Mouse (Mus musculus): ENCODE results near the gene Mdga1.
A peak's percentile ranks its signal among the peaks of the same experiment; 100 is the strongest.

Mdga1 gene

GRCm38 (mm10) chr17:29979841-29980240, 10.0 kb upstream of the Mdga1 start:
- DNase-seq = no peak

DNA sequence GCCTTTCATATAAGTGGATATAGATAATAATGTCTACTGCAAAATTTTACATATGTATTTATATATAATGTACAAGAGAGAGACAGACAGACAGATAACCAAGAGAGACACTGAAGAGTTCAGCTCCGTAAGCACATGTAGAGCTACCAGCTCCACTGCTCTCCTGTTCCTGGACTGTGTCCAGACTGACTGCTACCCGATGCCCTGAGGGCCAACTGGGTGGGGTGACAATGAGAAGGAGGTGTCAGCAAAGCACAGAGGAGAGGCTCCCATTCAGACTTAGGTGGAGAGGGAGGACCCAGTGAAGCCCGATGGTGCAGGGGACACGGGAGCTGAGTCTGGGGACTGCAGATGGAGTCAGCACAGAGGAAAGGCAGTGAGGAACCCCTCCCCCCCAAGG, 9.1 kb upstream of the Mdga1 start:
- DNase-seq = no peak

GRCm38 (mm10) chr17:29975731-29976130, 5.8 kb upstream of the Mdga1 start:
- DNase-seq = peak; percentile 96

- no peak for DNase-seq
Measured at GRCm38 (mm10) chr17:29973226-29973625, 3.3 kb upstream of the Mdga1 start.

- no peak for DNase-seq
Measured at GRCm38 (mm10) chr17:29971761-29972432, 2.0 kb upstream of the Mdga1 start.

- DNase-seq = no peak
Measured at GRCm38 (mm10) chr17:29965506-29965905, 4.4 kb downstream of the Mdga1 start.

DNA sequence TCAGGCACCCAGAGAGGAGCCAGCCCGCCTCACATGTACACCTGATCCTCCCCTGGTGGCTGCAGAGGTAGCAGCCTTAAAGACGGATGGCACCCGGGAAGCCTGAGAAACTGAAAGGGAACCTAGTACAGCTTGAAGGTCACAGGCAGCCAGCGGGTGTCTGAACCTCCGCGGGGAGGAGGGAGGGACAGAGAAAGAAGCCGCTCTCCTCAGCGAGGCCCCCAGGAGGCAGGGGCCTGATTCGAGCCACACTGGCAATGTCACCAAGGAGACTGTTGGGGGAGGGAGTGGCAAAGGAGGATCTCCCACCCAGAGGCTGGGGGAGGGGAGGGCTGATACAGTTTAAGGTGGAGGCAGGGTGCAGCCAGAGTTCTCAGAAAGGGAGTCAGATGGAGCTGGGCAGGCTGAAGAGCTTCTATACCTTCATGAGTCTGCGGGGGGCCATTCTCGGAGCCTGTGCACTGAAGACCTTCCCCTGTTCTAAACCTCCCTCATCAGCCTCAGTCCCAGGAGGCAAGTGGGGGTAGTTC, 6.1 kb downstream of the Mdga1 start:
- DNase-seq = no peak

- DNase-seq = no peak
Measured at GRCm38 (mm10) chr17:29955880-29956279, 14.0 kb downstream of the Mdga1 start.

GRCm38 (mm10) chr17:29954316-29954715, 15.6 kb downstream of the Mdga1 start:
- DNase-seq = no peak

DNA sequence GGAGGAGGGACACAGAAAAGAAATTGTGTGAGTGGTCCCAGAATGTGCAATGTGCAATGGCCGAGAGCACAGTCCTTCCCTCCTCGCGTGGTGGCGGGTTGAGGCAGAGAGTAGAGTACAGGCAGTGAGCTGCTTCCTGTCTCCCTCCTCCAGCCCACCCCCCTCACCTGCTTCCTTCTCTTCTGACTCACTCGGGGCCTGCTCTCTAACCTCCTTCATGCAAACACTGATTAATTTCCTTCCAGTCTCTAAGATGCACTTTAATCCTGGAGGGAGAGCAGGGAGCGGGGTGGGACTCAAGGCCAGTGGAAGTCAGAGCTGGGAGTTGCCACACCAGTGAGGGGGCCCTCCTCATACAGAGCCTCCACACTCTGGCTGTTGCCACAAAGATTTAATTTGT, 18.8 kb downstream of the Mdga1 start:
- no peak for DNase-seq

GRCm38 (mm10) chr17:29950574-29950973, 19.3 kb downstream of the Mdga1 start:
- no peak for DNase-seq

DNA sequence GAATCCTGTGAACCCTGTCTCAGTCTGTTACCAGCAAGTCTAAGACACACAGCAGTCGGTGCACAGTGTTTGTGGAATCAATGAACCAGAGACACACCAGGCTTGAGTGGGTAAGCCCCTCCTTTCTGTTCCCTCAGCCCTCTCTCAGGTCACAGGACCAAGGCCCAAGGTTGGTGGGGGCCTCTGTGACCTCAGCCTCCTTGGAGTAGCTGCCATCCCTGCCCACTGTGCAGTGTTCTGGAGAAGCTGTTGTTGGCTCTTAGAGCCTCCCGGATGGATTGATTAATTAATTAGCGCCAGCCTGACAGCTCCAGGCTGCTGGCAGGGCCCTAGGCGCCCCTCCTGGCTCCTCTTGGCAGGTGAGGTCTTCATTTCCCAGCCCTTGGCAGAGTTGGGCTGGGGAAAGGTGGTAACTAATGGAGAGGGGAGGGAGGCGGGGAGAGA, 22.6 kb downstream of the Mdga1 start:
- peak; percentile 13 for DNase-seq

DNA sequence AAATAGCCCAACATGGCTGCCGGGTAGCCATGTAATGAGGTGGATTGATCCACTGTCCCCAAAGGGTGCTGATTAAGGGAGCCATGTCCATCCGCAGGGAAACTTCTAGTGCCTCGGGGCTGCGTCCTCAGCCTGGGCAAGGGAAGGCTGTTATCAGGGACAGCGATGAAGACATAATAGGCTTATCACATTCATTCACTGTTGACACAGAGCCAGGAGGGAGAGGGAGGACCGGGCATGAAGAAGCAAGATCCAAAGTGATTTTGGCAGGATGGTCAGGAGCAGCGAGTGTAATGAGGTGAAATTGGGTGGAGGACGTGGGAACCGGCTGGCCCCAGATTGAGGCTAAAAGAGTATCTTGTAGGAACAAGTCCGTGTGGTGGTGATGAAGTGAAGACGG, 25.5 kb downstream of the Mdga1 start:
- DNase-seq = no peak

DNA sequence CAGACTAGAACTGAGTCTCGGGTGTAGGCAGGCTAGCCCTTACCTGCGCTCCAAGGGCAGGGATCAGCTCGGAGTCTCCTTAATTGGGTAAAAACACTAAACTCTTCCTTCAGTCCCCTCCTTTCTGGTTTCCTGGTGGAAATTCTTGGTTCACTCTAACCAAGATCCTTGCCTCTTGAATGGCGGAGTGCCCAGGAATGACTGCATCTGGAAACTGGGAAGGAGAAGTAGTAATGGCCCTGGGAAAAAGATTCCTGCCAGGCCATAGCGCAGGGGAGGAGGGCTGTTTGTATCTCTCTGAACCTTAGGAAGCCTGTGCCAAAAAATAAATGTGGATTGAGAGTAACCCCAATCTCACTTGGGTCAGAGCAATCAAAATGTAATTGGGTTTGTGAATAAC, 30.9 kb downstream of the Mdga1 start:
- DNase-seq = no peak

DNA sequence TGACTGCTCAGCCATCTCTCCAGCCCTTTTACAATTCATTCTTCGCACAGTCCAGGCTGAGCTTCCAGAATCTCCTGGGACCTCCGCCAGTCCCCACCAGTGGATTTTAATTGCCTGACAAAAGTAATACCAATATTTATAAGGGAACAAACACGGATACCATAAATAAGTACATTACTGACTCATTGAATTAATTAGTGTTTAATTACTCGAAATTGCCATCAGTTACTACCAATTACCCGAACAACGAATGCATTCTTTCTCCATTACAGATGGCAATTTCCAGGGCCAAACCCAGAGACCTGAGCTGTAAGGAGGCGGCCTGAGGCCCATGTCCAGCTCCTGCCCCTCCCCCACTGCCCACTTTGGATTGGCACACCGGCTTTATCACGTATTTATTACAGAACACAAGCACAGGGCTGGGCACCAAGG, 32.5 kb downstream of the Mdga1 start:
- DNase-seq = no peak

DNA sequence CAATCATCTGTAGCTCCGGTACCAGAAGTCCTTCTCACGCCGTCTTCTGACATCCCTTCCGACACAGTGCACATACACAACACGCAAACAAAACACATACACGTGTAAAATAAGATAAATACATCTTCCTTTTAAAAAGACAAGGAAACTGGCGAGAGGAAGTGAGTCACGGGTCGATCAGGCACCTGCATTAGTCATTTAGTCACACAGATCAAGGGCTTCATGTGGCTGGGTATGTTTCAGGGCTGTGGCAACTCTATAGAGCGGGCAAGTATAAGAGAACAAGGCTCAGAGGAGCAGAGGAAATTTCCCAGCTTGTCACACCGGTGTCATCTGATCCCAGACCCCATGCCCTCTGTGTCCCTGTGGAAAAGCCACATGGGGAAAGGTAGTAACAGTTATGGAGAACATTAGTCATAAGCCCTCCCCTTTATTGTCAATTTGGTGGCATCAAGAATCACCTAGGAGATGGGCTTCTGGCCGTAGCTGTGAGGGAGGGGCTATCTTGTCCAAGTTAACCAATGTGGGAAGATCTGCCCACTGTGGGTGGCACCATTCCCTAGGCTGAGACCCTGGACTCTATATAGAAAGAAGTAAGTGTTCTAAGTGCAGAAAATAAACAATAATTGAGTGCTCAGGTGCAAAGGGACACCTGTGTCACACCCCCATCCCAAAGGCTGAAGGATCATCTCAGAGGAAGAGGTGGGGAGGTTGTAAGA, 35.6 kb downstream of the Mdga1 start:
- no peak for DNase-seq

- DNase-seq = no peak
Measured at GRCm38 (mm10) chr17:29932753-29933152, 37.1 kb downstream of the Mdga1 start.

DNA sequence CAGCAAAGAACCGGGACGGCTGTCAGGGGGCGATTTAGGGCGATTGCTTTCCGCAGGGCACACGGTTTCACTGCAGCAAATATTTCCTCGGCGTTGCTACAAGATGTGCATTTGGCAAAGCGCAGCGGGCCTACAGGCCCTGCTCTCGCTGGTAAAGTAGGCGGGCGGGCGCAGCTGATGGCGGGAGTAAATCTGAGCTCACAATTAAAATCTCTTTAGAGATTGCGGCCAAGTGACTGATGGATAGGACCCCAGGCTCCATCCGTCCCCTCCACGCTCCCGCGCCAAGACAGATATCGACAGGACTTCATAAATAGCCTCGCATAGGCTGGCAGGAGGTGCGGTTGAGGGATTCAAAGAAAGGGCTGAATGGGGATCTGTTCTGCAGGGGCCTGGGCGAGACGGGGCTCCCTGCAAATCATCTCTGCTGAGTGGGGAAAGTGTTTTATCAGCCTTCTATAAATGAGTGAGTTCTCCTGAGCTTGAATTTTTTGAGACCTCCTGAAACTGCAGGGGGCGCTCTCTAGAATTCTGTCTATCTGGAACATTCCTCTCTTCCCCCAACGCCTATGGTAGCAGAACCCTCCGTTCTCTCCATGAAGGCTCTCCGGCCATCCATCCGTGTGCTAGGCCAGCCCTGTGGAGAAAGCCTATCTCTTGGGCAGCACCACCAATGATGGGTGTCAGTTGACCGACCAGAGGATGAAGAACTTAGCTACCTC, 38.5 kb downstream of the Mdga1 start:
- no peak for DNase-seq

DNA sequence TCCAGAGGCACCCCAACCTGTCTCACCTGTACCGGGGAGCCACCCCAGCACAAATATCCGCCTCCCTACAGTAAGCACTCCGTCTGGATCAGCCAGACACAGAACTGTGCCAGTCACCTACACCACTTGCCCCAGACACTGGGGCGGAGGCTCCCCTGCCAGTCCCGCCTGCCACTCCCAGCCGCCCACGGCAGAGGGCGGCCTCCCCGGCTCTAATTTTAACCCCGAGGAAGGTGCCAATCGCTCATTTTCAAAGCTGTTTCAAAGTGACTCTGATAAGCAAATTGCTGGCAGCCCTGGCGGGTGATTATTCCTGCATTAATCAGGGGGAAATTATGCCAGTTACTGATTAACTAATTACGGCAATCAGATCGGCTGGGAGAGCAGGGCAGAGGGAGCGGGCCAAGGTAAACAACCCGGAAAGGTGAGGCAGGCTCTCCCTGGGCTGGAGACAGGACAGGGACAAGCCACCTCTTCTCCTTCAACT, 41.1 kb downstream of the Mdga1 start:
- DNase-seq = peak; percentile 15

- no peak for DNase-seq
Measured at GRCm38 (mm10) chr17:29925608-29926606, 44.0 kb downstream of the Mdga1 start.

GRCm38 (mm10) chr17:29920089-29920488, 49.8 kb downstream of the Mdga1 start:
- DNase-seq = no peak

DNA sequence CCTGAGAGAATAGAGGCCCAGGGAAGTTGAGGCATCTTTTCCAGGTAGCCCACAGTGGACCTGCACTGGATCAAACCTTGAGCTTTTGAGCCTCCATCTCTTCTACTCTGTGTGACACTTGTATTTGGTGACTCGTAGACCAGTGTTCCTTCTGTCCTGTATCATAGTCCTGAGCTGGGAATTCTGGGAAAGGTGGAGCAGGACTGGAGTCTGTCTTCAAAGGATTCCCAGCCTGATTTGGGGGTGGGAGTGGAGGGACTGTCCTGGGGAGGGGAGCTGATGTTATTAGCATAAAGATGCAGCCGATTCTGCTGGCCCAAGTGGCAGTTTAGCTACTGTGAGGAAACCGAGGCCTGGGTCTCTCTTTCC, 50.4 kb downstream of the Mdga1 start:
- DNase-seq = no peak

Measured in cerebellum, adult 11-12 months (tissue).